Mouse (Mus musculus) cortical plate, adult 2 months (tissue): Measurements from ENCODE around the gene Sh3rf3. TPM values are rescaled to one million over a fixed set of nuclear protein-coding genes. Genes with fewer than 3 reads are reported as not detected.

Source experiments
- H3K27ac ChIP-seq: fragments of 200-500 bp; 2 replicates; pipeline ENCODE4 v1.5.1; 2012; ENCODE audit warnings: low read length, control low read depth, inconsistent platforms; ENCODE audit not compliant: insufficient read depth
- H3K4me1 ChIP-seq: fragments of 200-500 bp; 2 replicates; pipeline ENCODE4 v1.6.1; 2011; ENCODE audit warnings: low read length; ENCODE audit not compliant: control insufficient read depth, insufficient read depth
- H3K4me3 ChIP-seq: fragments of 200-500 bp; 2 replicates; pipeline ENCODE4 v1.5.1; 2011; ENCODE audit warnings: mild to moderate bottlenecking, low read length, control low read depth; ENCODE audit not compliant: insufficient read depth
- CTCF ChIP-seq: fragments of 200-500 bp; IDR thresholded peaks from 2 replicates; pipeline ENCODE4 v1.5.1; 2011; ENCODE audit warnings: mild to moderate bottlenecking, control low read depth, low read length; ENCODE audit not compliant: insufficient read depth; ENCODE audit errors: extremely low read depth
- POLR2A ChIP-seq: fragments of 200-500 bp; IDR thresholded peaks from 2 replicates; pipeline ENCODE4 v1.6.1; 2011; ENCODE audit warnings: mild to moderate bottlenecking, low read length, control low read depth; ENCODE audit not compliant: insufficient read depth; ENCODE audit errors: extremely low read depth
- polyA plus RNA-seq: library from polyadenylated mRNA; depleted of rRNA; stranded (reverse); fragments of >200 nt; gene quantifications from 2 replicates; pipeline ENCODE4 v1.2.3, GENCODE M21; 2012

The Sh3rf3 gene
- polyA plus RNA-seq, 1 experiment = 22.9 TPM

- no peak overlapping the region for H3K4me3 ChIP-seq
- H3K27ac ChIP-seq = no peak overlapping the region
- TF ChIP-seq CTCF = no peak
- peaks cover 2% of the 10 kb centered on the region; the same call in 1 of the 2 replicates for H3K4me1 ChIP-seq
These were observed 92.1 kb downstream of the Sh3rf3 start for GRCm38 (mm10) chr10:58905253-58905652.

- no peak overlapping the region for H3K27ac ChIP-seq
- H3K4me1 ChIP-seq = no peaks in the 10 kb centered on the region
- H3K4me3 ChIP-seq = no peak overlapping the region
- TF ChIP-seq POLR2A = no peak
- TF ChIP-seq CTCF = no peak
These were observed 93.9 kb downstream of the Sh3rf3 start for GRCm38 (mm10) chr10:58907001-58907443.

- peaks cover under 1% of the 10 kb centered on the region; the same call in 1 of the 2 replicates for H3K4me1 ChIP-seq
- no peak for TF ChIP-seq CTCF
- no peak for TF ChIP-seq POLR2A
- H3K27ac ChIP-seq = no peak overlapping the region
- H3K4me3 ChIP-seq = no peak overlapping the region
These were observed 95.3 kb downstream of the Sh3rf3 start for GRCm38 (mm10) chr10:58908451-58908850.

DNA sequence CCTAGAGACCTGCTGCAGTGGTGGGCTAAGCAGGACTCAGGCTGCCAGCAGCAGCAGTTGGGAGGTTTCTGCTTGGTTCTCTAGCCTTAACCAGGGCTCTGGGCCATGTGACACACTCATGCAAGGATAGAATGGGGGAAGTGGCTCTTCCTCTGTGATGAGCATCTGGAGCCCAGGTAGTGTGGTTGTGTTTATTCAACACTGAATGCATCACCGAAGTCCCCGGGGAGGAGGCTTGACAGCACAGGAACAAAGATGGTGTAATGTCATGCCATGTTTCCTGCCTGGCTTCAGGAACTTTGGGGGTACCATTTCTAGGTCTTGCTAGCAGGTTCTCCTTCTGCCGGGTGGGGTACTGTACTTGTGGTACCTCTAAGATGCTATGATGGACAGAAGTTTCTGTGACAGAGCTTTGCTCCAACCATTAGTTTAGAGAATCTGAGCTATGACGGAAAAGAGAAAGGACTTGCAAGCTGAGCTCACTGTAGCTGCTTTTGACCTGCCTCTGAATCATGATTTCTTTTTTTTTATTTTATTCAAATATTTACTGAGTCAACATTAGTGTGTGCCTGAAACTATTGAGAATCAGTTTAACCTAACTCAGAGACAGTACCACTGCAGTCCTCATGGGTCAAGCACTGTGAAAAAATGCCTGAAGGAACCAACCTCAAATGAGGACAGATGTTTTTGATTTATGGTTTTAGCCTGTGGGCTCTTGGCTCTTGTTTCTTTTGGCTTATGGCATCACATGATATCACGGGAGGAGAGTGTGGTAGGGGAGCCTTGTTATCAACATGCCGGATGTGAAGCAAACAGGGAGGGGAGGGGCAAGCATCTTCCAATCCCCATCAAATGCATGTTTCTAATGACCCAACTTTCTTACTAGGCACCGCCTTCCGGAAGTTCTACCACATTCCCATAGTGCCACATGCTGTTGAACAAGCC is 102.4 kb downstream of the Sh3rf3 start:
- no peak overlapping the region for H3K27ac ChIP-seq
- H3K4me1 ChIP-seq = peaks cover 6% of the 10 kb centered on the region; the same call in 1 of the 2 replicates
- no peak for TF ChIP-seq POLR2A
- TF ChIP-seq CTCF = no peak
- no peak overlapping the region for H3K4me3 ChIP-seq

- Histone ChIP-seq H3K27ac (no peak overlapping the region), H3K4me1 (peaks cover 2% of the 10 kb centered on the region; the same call in 1 of the 2 replicates), H3K4me3 (no peak overlapping the region)
- no peak for TF ChIP-seq POLR2A
- TF ChIP-seq CTCF = no peak
These were observed 108.6 kb downstream of the Sh3rf3 start for GRCm38 (mm10) chr10:58921643-58922188.

DNA sequence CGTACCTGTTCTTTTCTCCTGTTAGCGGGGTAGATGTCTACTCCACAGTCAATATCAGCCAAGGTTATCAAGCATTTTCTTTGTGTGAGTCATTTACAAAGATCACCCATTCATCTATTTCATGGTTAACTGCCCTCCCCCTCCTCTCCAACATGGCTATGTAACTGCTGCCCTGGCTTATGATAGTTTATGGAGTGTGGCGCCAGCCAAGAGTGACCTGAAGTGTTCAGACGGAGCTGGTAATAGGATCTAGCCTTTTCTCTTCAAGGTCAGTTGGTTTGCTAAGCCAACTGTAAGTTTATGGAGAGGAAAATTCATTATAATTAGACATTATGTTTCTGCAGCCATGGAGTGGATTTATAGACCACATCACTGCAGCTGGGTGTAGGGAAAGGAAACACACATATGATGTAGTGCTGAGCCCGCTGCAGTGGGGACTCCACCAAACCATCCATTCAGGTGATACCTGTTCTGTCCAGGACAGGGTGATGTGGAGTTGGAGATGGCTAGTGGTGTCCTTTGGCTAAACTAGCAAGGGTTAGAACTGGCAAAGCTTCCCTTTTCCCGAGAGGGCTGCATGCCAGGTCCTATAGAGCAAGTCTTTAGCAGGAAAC is 109.2 kb downstream of the Sh3rf3 start:
- TF ChIP-seq POLR2A (no peak), CTCF (no peak)
- no peak overlapping the region for H3K4me3 ChIP-seq
- peaks cover 2% of the 10 kb centered on the region; the same call in 1 of the 2 replicates for H3K4me1 ChIP-seq
- no peak overlapping the region for H3K27ac ChIP-seq

- no peak for TF ChIP-seq POLR2A
- TF ChIP-seq CTCF = no peak
These were observed 109.8 kb downstream of the Sh3rf3 start for GRCm38 (mm10) chr10:58922993-58923392.

GRCm38 (mm10) chr10:58926578-58926977 is 113.4 kb downstream of the Sh3rf3 start:
- no peak overlapping the region for H3K4me3 ChIP-seq
- H3K4me1 ChIP-seq = peaks cover 4% of the 10 kb centered on the region
- TF ChIP-seq CTCF = no peak
- no peak for TF ChIP-seq POLR2A
- no peak overlapping the region for H3K27ac ChIP-seq

More at GRCm38 (mm10) chr10:58922993-58923392, 109.8 kb downstream of the Sh3rf3 start:
- H3K4me3 ChIP-seq = no peak overlapping the region
- H3K4me1 ChIP-seq = peaks cover 2% of the 10 kb centered on the region; the same call in 1 of the 2 replicates
- no peak overlapping the region for H3K27ac ChIP-seq

DNA sequence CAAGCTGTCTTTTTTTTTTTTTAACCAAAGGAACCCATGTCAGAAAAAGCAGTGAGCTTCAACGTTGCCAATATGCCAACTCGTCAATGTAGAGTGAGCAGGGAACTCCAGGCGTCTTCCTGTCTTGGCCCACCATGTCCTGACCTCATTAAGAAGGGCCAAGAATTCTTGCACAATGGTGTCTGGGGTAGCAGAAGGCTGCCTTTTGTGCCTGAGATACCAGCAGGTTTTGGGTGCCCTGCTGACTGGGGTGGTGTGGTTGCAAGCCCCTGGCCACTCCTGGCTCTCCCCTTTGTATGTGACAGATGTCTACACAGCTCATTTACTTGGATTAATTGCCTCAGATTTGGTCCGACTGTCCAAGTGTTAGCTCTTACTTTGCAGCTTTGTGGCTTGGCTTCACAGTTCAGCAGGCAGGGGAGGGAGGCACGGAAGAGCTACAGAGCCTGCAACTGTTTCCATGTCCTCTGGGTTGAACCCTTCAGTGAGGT is 115.8 kb downstream of the Sh3rf3 start:
- H3K4me1 ChIP-seq = peaks cover 6% of the 10 kb centered on the region
- no peak for TF ChIP-seq CTCF
- TF ChIP-seq POLR2A = no peak
- no peak overlapping the region for H3K27ac ChIP-seq
- H3K4me3 ChIP-seq = no peak overlapping the region
